Comparison of ENCODE assay signal across 15 mouse cellular contexts in the genomic region with DNA sequence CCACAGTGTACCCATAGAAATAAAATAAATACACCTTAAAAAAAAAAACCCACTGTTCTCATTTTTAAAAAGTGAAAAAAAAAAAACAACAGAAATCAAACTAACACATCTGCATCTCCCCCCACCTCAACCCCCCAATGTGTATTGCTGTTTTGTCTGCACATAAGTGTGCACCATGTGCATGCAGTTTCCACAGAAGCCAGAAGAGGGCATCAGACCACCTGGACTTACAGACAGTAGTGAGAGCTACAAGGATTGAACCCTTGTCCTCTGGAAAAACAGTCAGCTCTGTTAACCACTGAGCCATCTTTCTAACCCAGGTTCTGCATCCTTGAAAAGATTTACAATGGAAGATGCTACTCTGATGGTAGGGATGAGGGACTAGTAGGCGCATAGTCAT.
DNase-seq lines count a peak whose midpoint lies in the region; ATAC-seq and TF ChIP-seq lines count a peak whose summit lies in the region.
"Had no signal": no experiment of that assay in that cellular context is flagged by ENCODE, and none has a peak within 500 bp of the region (broad histone marks: within the 10 kb centered on the region; RNA-seq: fewer than 3 reads in every experiment).

No protein-coding gene starts in this region.

- H3K27ac ChIP-seq in kidney, adult 2 months (ENCODE audit: insufficient read depth, low read depth, low read length), result no peak overlapping the region
- H3K27ac ChIP-seq in midbrain, postnatal 0 days (ENCODE audit: low read depth, low read length), result no peak overlapping the region
- H3K27ac ChIP-seq in midbrain, embryonic 13.5 days, result no peak overlapping the region
- H3K27ac ChIP-seq: forebrain, embryonic 13.5 days; hindbrain, embryonic 15.5 days; midbrain, embryonic 10.5 days had no signal

- no peak overlapping the region for H3K4me3 ChIP-seq in kidney, adult 2 months (ENCODE audit: insufficient read depth, low read depth, low read length)
- H3K4me3 ChIP-seq in midbrain, postnatal 0 days (ENCODE audit: low read depth, low read length), result no peak overlapping the region
- no peak overlapping the region for H3K4me3 ChIP-seq in midbrain, embryonic 13.5 days (replicated peaks)
- H3K4me3 ChIP-seq: forebrain, embryonic 13.5 days; hindbrain, embryonic 15.5 days; midbrain, embryonic 10.5 days had no signal

- TF ChIP-seq POLR2A in kidney, adult 2 months (IDR thresholded peaks at IDR 0.05; ENCODE audit: low read depth, low read length), result no peak

- no peaks in the 10 kb centered on the region for H3K36me3 ChIP-seq in kidney, adult 2 months (ENCODE audit: control insufficient read depth, insufficient read depth, low read length)
- H3K36me3 ChIP-seq in midbrain, postnatal 0 days (ENCODE audit: insufficient read depth, low read length), result no peaks in the 10 kb centered on the region
- no peaks in the 10 kb centered on the region for H3K36me3 ChIP-seq in midbrain, embryonic 13.5 days
- H3K36me3 ChIP-seq: hindbrain, embryonic 15.5 days; midbrain, embryonic 10.5 days had no signal

- peaks cover 4% of the 10 kb centered on the region; the same call in 1 of the 2 replicates for H3K4me1 ChIP-seq in kidney, adult 2 months (ENCODE audit: control insufficient read depth, insufficient read depth, low read length)
- no peaks in the 10 kb centered on the region for H3K4me1 ChIP-seq in midbrain, postnatal 0 days (ENCODE audit: insufficient read depth, low read length)
- H3K4me1 ChIP-seq in midbrain, embryonic 13.5 days (replicated peaks), result peaks cover 9% of the 10 kb centered on the region; the same call in 1 of the 2 replicates
- H3K4me1 ChIP-seq: hindbrain, embryonic 15.5 days had no signal

- no peaks in the 10 kb centered on the region for H3K9me3 ChIP-seq in midbrain, postnatal 0 days (ENCODE audit: low read length)
- H3K9me3 ChIP-seq in midbrain, embryonic 13.5 days, result no peaks in the 10 kb centered on the region
- H3K9me3 ChIP-seq: forebrain, embryonic 13.5 days; hindbrain, embryonic 15.5 days; midbrain, embryonic 10.5 days had no signal

- no peak for ATAC-seq in midbrain, postnatal 0 days (ENCODE audit: low FRiP score)
- ATAC-seq in midbrain, embryonic 13.5 days, result no peak
- ATAC-seq: forebrain, embryonic 13.5 days had no signal

- peak; percentile 18; the same call in 1 of the 2 replicates for TF ChIP-seq CTCF in kidney, adult 2 months (conservative IDR thresholded peaks at IDR 0.05; ENCODE audit: insufficient read depth, insufficient read length, low read depth, low read length)
- TF ChIP-seq CTCF in midbrain, postnatal 0 days (IDR thresholded peaks at IDR 0.05), result peak; percentile 48

- 97% methylated on average over 1 of the region's 1 CpGs for WGBS in kidney, adult 2 months
- 100% methylated on average over 1 of the region's 1 CpGs for WGBS in midbrain, postnatal 0 days
- WGBS in midbrain, embryonic 13.5 days, result 97% methylated on average over 1 of the region's 1 CpGs

- no peak overlapping the region for H3K4me2 ChIP-seq in midbrain, postnatal 0 days (ENCODE audit: low read depth, low read length, poor library complexity, severe bottlenecking)
- no peak overlapping the region for H3K4me2 ChIP-seq in midbrain, embryonic 13.5 days (replicated peaks)
- H3K4me2 ChIP-seq: forebrain, embryonic 13.5 days; hindbrain, embryonic 15.5 days had no signal

- DNase-seq in kidney, adult 2 months, result no peak
- no peak for DNase-seq in kidney, postnatal 14 days
- no peak for DNase-seq in midbrain, postnatal 0 days (ENCODE audit: low spot score)
- peak; percentile 65 for DNase-seq in R1 (ENCODE audit: low read depth, low spot score)
- no peak for DNase-seq in testis, postnatal 14 days (ENCODE audit: low spot score)
- DNase-seq in yolk sac, embryonic 10.5 days (ENCODE audit: low spot score), result no peak
- DNase-seq: adrenal gland, postnatal 14 days; cerebellum, adult 9-10 months; heart, adult 18-20 months; heart, postnatal 10 days; spleen, adult 18-20 months had no signal

- no peak overlapping the region for H3K9ac ChIP-seq in midbrain, postnatal 0 days (replicated peaks; ENCODE audit: low read length, poor library complexity, severe bottlenecking)
- H3K9ac ChIP-seq in midbrain, embryonic 13.5 days (replicated peaks), result no peak overlapping the region
- H3K9ac ChIP-seq: forebrain, embryonic 13.5 days; hindbrain, embryonic 15.5 days had no signal

- no peaks in the 10 kb centered on the region for H3K27me3 ChIP-seq in kidney, adult 2 months (replicated peaks; ENCODE audit: control insufficient read depth, insufficient read depth, low read length)
- H3K27me3 ChIP-seq in midbrain, postnatal 0 days (ENCODE audit: insufficient read depth, low read length), result no peaks in the 10 kb centered on the region
- H3K27me3 ChIP-seq in midbrain, embryonic 13.5 days, result no peaks in the 10 kb centered on the region
- H3K27me3 ChIP-seq: forebrain, embryonic 13.5 days; hindbrain, embryonic 15.5 days had no signal
